Mouse (Mus musculus) stomach, embryonic 14.5 days (tissue): ENCODE data around the gene Rnf220. TPM values are rescaled to one million over a fixed set of nuclear protein-coding genes. Genes with fewer than 3 reads are reported as not detected.

ENCODE experiments used
- ATAC-seq: fragments of 200-750 bp; cut with Nextera tagmentation; 2 replicates; pipeline ENCODE4 v1.8.0; 2017; ENCODE audit warnings: low read depth, moderate TSS enrichment; ENCODE audit not compliant: insufficient number of reproducible peaks, insufficient read depth, low FRiP score
- H3K27ac ChIP-seq: fragments of 300-500 bp; sonication (generic); 2 replicates; pipeline ENCODE4 v1.5.1; 2014; ENCODE audit warnings: mild to moderate bottlenecking, low read length, moderate library complexity, mixed read lengths
- H3K27me3 ChIP-seq: fragments of 300-500 bp; sonication (generic); 2 replicates; pipeline ENCODE4 v1.6.1; 2014; ENCODE audit warnings: low read length, control low read depth, mixed read lengths; ENCODE audit not compliant: control insufficient read depth, insufficient read depth
- H3K36me3 ChIP-seq: fragments of 300-500 bp; sonication (generic); 2 replicates; pipeline ENCODE4 v1.6.1; 2014; ENCODE audit warnings: mild to moderate bottlenecking, control low read depth, low read length, moderate library complexity, mixed read lengths; ENCODE audit not compliant: control insufficient read depth, insufficient read depth
- H3K4me1 ChIP-seq: fragments of 300-500 bp; sonication (generic); 2 replicates; pipeline ENCODE4 v1.6.1; 2014; ENCODE audit warnings: low read length, control low read depth, mixed read lengths; ENCODE audit not compliant: control insufficient read depth, insufficient read depth
- H3K4me2 ChIP-seq: fragments of 300-500 bp; sonication (generic); replicated peaks from 2 replicates; pipeline ENCODE4 v1.6.1; 2014; ENCODE audit warnings: low read depth, low read length, control low read depth
- H3K4me3 ChIP-seq: fragments of 300-500 bp; sonication (generic); 2 replicates; pipeline ENCODE4 v1.5.1; 2014; ENCODE audit warnings: low read depth, low read length, control low read depth
- H3K9ac ChIP-seq: fragments of 300-500 bp; sonication (generic); replicated peaks from 2 replicates; pipeline ENCODE4 v1.6.1; 2014; ENCODE audit warnings: low read depth, mild to moderate bottlenecking, control low read depth, low read length, moderate library complexity, mixed read lengths
- H3K9me3 ChIP-seq: fragments of 300-500 bp; sonication (generic); 2 replicates; pipeline ENCODE4 v1.6.1; 2016; ENCODE audit warnings: low read depth, low read length, control low read depth; ENCODE audit not compliant: control insufficient read depth
- WGBS: fragments of 180-500 bp; shearing (Covaris S2); extraction: QIAGEN DNeasy Blood & Tissue Kit; methylation state at CpG from one replicate; pipeline ENCODE4 v1.1.7; 2014; 5-methylcytosine and 5-hydroxymethylcytosine counted together
- polyA plus RNA-seq: library from polyadenylated mRNA; unstranded; fragments of >200 nt; fragmentation: Nextera tagmentation; extraction: Ambion mirVana; gene quantifications from 2 replicates; pipeline ENCODE4 v1.2.1, GENCODE M21; 2014

Rnf220 gene
- polyA plus RNA-seq, 1 experiment from 2014 or later, result 54.5 TPM

DNA sequence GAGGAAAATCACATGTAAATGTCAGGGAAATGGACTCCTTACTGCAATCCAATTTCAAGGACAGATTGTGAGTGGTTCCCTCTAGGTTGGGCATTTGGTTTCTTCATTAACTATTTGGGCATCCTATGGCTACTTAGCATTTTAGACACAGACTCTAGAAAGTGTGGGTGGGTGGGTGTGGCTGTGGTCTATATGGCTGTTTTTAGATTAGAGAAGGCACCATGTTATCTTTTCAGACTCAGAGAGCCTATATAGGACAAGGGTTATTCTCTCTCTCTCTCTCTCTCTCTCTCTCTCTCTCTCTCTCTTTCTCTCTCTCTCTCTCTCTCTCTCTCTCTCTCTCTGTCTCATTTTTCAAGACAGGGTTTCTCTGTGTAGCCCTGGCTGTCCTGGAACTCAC is 20.5 kb downstream of the Rnf220 start:
- H3K4me2 ChIP-seq, result no peak overlapping the region
- H3K36me3 ChIP-seq, result no peaks in the 10 kb centered on the region
- H3K9me3 ChIP-seq, result no peaks in the 10 kb centered on the region
- no peak overlapping the region for H3K9ac ChIP-seq
- H3K4me1 ChIP-seq, result no peaks in the 10 kb centered on the region
- H3K27me3 ChIP-seq, result no peaks in the 10 kb centered on the region
- H3K4me3 ChIP-seq, result no peak overlapping the region
- H3K27ac ChIP-seq, result no peak overlapping the region
- no peak for ATAC-seq

DNA sequence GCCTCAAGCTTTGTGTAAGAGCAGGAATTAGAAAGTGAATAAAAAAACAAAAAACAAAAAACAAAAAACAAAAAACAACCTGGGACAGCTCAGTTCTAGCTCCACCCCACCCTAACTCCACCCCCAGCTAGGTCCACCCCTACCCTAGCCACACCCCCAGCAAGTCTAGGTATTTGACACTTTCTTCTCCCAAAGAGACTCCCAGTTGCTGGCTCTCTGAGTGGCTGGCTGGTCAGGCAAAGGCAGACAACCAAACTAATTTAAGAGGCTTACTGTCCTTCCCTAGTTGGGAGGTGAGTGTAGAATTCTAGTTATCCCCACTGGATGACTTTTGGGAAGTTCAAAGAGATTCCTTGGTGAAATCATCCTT is 22.9 kb downstream of the Rnf220 start:
- no peak overlapping the region for H3K4me3 ChIP-seq
- ATAC-seq, result no peak
- no peak overlapping the region for H3K27ac ChIP-seq
- no peaks in the 10 kb centered on the region for H3K9me3 ChIP-seq
- no peak overlapping the region for H3K4me2 ChIP-seq
- no peaks in the 10 kb centered on the region for H3K4me1 ChIP-seq
- H3K27me3 ChIP-seq, result no peaks in the 10 kb centered on the region
- no peaks in the 10 kb centered on the region for H3K36me3 ChIP-seq
- no peak overlapping the region for H3K9ac ChIP-seq

DNA sequence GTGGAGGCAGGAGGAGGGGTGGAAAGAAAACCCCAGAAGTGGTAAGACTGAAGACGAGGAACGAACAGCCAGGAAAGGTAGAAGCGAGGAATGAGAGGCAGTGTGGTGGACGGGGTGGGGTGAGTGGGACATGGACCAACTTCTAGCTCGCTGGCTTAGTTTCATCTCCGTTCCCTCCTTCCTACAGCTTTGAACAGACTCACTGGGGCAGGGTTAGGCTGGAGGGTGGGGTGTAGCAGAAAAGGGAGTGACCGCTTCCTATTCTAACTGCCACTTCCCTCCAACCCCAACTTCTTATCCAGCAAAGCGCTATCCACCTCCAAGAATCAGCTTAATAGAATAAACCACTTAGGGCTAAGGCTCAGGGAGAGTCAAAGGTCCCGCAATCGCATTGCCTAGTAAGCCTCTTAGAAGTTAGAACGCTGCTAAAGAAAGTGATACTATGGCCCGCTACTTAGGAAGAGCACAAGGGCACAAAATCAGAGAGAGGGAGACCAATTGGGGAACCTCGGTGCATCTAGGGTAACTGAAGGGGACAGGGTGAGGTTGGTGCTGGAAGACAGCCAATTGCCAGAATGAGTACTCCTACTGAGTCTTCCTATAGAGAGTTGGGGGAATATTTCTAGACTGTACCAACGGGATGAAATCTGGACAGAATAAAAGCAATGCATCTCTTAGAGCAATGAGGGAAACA is 23.4 kb downstream of the Rnf220 start:
- Histone ChIP-seq H3K4me2 (no peak overlapping the region), H3K27ac (no peak overlapping the region), H3K4me3 (no peak overlapping the region), H3K9me3 (no peaks in the 10 kb centered on the region), H3K4me1 (no peaks in the 10 kb centered on the region), H3K36me3 (no peaks in the 10 kb centered on the region), H3K27me3 (no peaks in the 10 kb centered on the region), H3K9ac (no peak overlapping the region)
- WGBS, result 59% methylated on average over 14 of the region's 14 CpGs
- ATAC-seq, result no peak

DNA sequence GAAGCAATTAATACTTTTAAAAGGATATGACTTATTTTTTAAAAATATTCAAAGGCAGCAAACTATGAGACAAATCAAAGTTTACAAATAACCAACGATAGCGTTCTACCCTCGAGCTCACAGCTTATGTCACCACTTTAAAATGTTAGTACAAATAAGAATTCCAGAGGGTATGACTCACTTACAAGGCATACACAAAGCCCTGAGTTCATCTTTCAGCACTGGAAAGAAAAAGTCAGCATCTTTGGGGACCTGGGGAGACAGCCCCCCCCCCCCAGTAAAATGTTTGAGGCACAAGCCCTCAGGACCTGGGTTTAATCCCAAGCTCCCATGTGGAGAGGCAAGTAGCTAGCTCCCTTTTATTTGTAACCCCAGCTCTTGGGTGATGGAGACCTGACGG is 27.4 kb downstream of the Rnf220 start:
- no peak for ATAC-seq
- H3K9me3 ChIP-seq, result no peaks in the 10 kb centered on the region
- no peaks in the 10 kb centered on the region for H3K27me3 ChIP-seq
- 53% methylated on average over 4 of the region's 4 CpGs for WGBS
- H3K9ac ChIP-seq, result no peak overlapping the region
- no peak overlapping the region for H3K4me3 ChIP-seq
- no peaks in the 10 kb centered on the region for H3K4me1 ChIP-seq
- H3K36me3 ChIP-seq, result no peaks in the 10 kb centered on the region
- no peak overlapping the region for H3K27ac ChIP-seq
- no peak overlapping the region for H3K4me2 ChIP-seq

DNA sequence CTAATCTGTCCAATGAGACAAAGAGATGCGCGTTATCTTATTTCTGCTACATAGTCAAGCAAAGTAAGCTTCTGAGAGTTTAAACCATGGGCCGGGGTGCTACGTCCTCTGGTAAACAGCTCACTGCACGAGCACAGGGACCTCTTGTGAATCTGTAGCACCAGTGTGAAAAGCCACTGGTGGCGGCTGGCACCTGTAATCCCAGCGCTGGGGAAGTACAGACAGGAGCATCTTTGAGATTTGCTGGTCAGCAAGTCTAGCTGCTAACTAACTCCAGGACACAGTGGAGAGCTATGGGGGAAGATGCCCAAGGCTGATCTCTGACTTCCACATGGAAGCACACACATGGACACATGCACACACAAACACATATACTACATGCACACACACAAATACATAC is 28.9 kb downstream of the Rnf220 start:
- H3K36me3 ChIP-seq, result no peaks in the 10 kb centered on the region
- H3K4me3 ChIP-seq, result no peak overlapping the region
- H3K4me2 ChIP-seq, result no peak overlapping the region
- no peaks in the 10 kb centered on the region for H3K9me3 ChIP-seq
- WGBS, result 75% methylated on average over 7 of the region's 7 CpGs
- ATAC-seq, result no peak
- H3K9ac ChIP-seq, result no peak overlapping the region
- no peaks in the 10 kb centered on the region for H3K27me3 ChIP-seq
- H3K27ac ChIP-seq, result no peak overlapping the region
- no peaks in the 10 kb centered on the region for H3K4me1 ChIP-seq

DNA sequence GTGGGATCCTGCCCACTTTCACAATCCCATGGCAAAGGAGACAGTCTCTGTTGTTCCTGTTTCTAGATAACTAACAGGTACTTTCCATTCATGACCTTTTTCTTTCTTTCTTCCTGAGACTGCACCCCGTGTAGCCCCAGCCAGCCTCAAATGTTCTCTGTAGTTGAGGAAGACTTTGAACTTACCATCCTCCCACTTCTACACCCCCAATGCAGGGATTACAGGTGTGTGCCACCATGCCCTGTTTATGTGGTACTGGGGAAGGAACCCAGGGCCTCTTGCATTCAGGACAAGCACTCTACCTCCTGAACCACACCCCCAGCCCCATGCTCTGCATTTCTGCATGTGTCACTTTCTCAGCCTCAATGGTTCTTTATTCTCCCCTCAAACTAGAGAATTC is 47.7 kb downstream of the Rnf220 start:
- Histone ChIP-seq H3K4me2 (no peak overlapping the region), H3K27me3 (no peaks in the 10 kb centered on the region), H3K4me1 (no peaks in the 10 kb centered on the region), H3K36me3 (no peaks in the 10 kb centered on the region), H3K9ac (no peak overlapping the region), H3K27ac (no peak overlapping the region), H3K9me3 (no peaks in the 10 kb centered on the region), H3K4me3 (no peak overlapping the region)
- no peak for ATAC-seq
- 77% methylated on average over 1 of the region's 1 CpGs for WGBS

DNA sequence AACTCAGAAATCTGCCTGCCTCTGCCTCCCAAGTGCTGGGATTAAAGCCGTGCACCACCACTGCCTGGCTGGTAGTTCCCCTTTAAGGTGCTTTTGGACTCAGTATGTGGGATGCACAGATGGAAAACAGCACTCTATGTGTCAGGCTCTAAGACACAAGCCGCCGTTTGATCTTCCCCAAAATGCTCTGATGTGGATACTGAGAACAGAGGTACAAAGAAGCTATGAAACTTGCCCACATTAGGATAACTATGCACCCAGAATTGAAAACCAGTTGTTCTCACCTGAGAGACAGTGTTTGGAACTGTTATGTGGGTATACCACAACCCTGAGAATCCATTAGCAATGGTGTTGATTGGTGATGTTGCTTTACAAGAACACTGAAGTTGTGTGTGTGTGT is 48.9 kb downstream of the Rnf220 start:
- H3K27me3 ChIP-seq, result no peaks in the 10 kb centered on the region
- 90% methylated on average over 3 of the region's 3 CpGs for WGBS

DNA sequence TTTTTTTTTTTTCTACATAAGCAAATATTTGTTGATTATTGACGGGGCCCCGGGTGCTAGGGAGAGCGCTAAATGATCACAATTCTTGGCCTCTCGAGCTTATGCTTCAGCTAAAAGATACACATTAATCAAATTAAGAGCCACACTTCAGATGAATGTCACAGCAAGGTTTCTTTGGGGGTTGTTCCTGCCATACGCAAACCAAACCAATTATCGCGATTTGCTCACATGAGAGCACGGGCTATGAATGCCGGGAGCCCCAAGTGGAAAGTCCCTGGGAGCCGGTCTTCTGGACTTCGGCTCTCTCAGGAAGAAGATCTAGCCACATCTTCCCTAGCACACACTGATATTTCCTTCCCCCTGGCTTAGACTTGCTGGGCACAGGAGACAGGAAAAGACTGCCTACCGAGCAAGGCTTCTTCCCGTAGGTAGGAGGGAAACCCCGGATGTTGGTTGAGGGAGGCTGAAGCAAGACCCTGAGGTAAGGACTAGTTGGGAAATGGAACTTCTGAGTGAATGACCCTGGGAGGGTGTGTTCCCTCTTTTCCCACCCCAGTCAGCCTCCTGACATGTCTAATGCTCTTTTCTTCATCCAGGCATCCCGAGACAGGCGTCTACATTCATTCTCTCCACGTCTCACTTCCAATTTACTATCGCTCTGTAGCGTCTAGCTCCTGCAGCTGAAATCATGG is 51.2 kb downstream of the Rnf220 start:
- no peak for ATAC-seq
- Histone ChIP-seq H3K4me3 (no peak overlapping the region), H3K27ac (no peak overlapping the region), H3K36me3 (no peaks in the 10 kb centered on the region), H3K27me3 (no peaks in the 10 kb centered on the region), H3K4me2 (no peak overlapping the region), H3K9ac (no peak overlapping the region), H3K4me1 (no peaks in the 10 kb centered on the region), H3K9me3 (no peaks in the 10 kb centered on the region)
- WGBS, result 79% methylated on average over 19 of the region's 19 CpGs

More for the DNA sequence above, 48.9 kb downstream of the Rnf220 start:
- no peak for ATAC-seq
- H3K9ac ChIP-seq, result no peak overlapping the region
- H3K27ac ChIP-seq, result no peak overlapping the region
- no peak overlapping the region for H3K4me2 ChIP-seq
- no peaks in the 10 kb centered on the region for H3K9me3 ChIP-seq
- H3K4me3 ChIP-seq, result no peak overlapping the region
- no peaks in the 10 kb centered on the region for H3K4me1 ChIP-seq
- no peaks in the 10 kb centered on the region for H3K36me3 ChIP-seq

DNA sequence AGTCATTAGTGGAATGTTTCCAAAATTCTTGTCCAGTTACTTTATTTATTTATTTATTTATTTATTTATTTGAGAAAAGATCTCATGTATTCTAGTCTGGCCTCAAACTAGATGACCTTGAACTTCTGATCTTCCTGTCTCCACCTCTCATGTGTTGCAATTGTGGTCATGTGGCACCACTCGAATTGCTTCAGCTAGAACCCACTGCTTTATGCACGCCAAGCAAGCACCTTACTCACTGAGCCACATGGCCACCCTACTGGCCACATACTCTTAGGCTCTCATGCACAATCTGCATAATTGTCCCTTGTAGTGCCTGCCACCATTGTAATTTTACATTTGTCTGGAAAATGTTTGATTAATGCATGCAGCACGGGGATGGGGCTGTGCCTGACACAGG is 57.9 kb downstream of the Rnf220 start:
- Histone ChIP-seq H3K4me1 (no peaks in the 10 kb centered on the region), H3K9ac (no peak overlapping the region), H3K9me3 (no peaks in the 10 kb centered on the region), H3K4me3 (no peak overlapping the region), H3K4me2 (no peak overlapping the region), H3K27ac (no peak overlapping the region), H3K27me3 (no peaks in the 10 kb centered on the region), H3K36me3 (no peaks in the 10 kb centered on the region)
- ATAC-seq, result no peak
- WGBS, result 79% methylated on average over 3 of the region's 3 CpGs
